In genomic region chr2:134910882-134911281, GRCm38 (mm10) we compare ENCODE assay signal across 9 mouse cellular contexts.
DNase-seq lines count a peak whose midpoint lies in the region; ATAC-seq and TF ChIP-seq lines count a peak whose summit lies in the region.
"Had no signal": no experiment of that assay in that cellular context is flagged by ENCODE, and none has a peak within 500 bp of the region (broad histone marks: within the 10 kb centered on the region; RNA-seq: fewer than 3 reads in every experiment).

No protein-coding gene starts in this region.

- peak; percentile 33 for DNase-seq in embryo, embryonic 10 days (ENCODE audit: low spot score)
- no peak for DNase-seq in embryo, embryonic 9.5 days (ENCODE audit: extremely low spot score)
- DNase-seq in cerebellum, postnatal 14 days, result peak; percentile 86 to 90
- peak; percentile 87 for DNase-seq in midbrain, postnatal 0 days (ENCODE audit: low spot score)
- DNase-seq in thymus, postnatal 14 days, result no peak
- DNase-seq in thymus, postnatal 0 days (ENCODE audit: low spot score), result no peak
- DNase-seq in kidney, postnatal 14 days, result no peak

- H3K4me2 ChIP-seq in hindbrain, embryonic 16.5 days (ENCODE audit: low read length), result no peak overlapping the region
- no peak overlapping the region for H3K4me2 ChIP-seq in midbrain, postnatal 0 days (ENCODE audit: low read depth, low read length, poor library complexity, severe bottlenecking)
- H3K4me2 ChIP-seq: liver, embryonic 15.5 days had no signal

- no peaks in the 10 kb centered on the region for H3K36me3 ChIP-seq in hindbrain, embryonic 16.5 days (ENCODE audit: control insufficient read depth, insufficient read depth, low read length)
- no peaks in the 10 kb centered on the region for H3K36me3 ChIP-seq in midbrain, postnatal 0 days (ENCODE audit: insufficient read depth, low read length)
- H3K36me3 ChIP-seq: liver, embryonic 15.5 days had no signal

- WGBS in hindbrain, embryonic 16.5 days, result 18% methylated on average over 1 of the region's 1 CpGs
- 14% methylated on average over 1 of the region's 1 CpGs for WGBS in midbrain, postnatal 0 days

- peaks cover 10% of the 10 kb centered on the region; the same call in 1 of the 2 replicates for H3K4me1 ChIP-seq in hindbrain, embryonic 16.5 days (ENCODE audit: control insufficient read depth, insufficient read depth, low read depth, low read length)
- no peaks in the 10 kb centered on the region for H3K4me1 ChIP-seq in midbrain, postnatal 0 days (ENCODE audit: insufficient read depth, low read length)
- H3K4me1 ChIP-seq: liver, embryonic 15.5 days had no signal

- H3K4me3 ChIP-seq in hindbrain, embryonic 16.5 days (ENCODE audit: low read length), result no peak overlapping the region
- H3K4me3 ChIP-seq in midbrain, postnatal 0 days (ENCODE audit: low read depth, low read length), result no peak overlapping the region
- H3K4me3 ChIP-seq: liver, embryonic 15.5 days had no signal

- no peak overlapping the region for H3K9ac ChIP-seq in hindbrain, embryonic 16.5 days (ENCODE audit: low read depth, low read length)
- H3K9ac ChIP-seq in midbrain, postnatal 0 days (replicated peaks; ENCODE audit: low read length, poor library complexity, severe bottlenecking), result no peak overlapping the region
- H3K9ac ChIP-seq: liver, embryonic 15.5 days had no signal

- H3K9me3 ChIP-seq in hindbrain, embryonic 16.5 days (ENCODE audit: control insufficient read depth, low read length), result no peaks in the 10 kb centered on the region
- no peaks in the 10 kb centered on the region for H3K9me3 ChIP-seq in midbrain, postnatal 0 days (ENCODE audit: low read length)
- H3K9me3 ChIP-seq: liver, embryonic 15.5 days had no signal

- no peaks in the 10 kb centered on the region for H3K27me3 ChIP-seq in hindbrain, embryonic 16.5 days (replicated peaks; ENCODE audit: control insufficient read depth, insufficient read depth, low read length)
- no peaks in the 10 kb centered on the region for H3K27me3 ChIP-seq in midbrain, postnatal 0 days (ENCODE audit: insufficient read depth, low read length)
- H3K27me3 ChIP-seq: liver, embryonic 15.5 days had no signal

- ATAC-seq in hindbrain, embryonic 16.5 days, result peak; percentile 83
- no peak; the same call in 1 of the 2 replicates for ATAC-seq in midbrain, postnatal 0 days (ENCODE audit: low FRiP score)

- no peak for TF ChIP-seq CTCF in midbrain, postnatal 0 days (IDR thresholded peaks at IDR 0.05)

- no peak overlapping the region for H3K27ac ChIP-seq in hindbrain, embryonic 16.5 days (ENCODE audit: low read depth, low read length)
- no peak overlapping the region for H3K27ac ChIP-seq in midbrain, postnatal 0 days (ENCODE audit: low read depth, low read length)
- H3K27ac ChIP-seq: liver, embryonic 15.5 days had no signal

Comparison
In these comparisons a context has a peak if more than half of its experiments do, and no peak if none do; other contexts are left out.
1. DNase-seq: peak in embryo, embryonic 10 days (single experiment), cerebellum, postnatal 14 days (2 of 2) and midbrain, postnatal 0 days (single experiment); none in embryo, embryonic 9.5 days (single experiment), thymus, postnatal 14 days (single experiment), thymus, postnatal 0 days (single experiment) and kidney, postnatal 14 days (single experiment).